Mouse (Mus musculus) retina, postnatal 7 days (tissue): ENCODE measurements around the gene Trim80.

ENCODE experiments used
- DNase-seq: peaks from one replicate; pipeline ENCODE4 v3.0.0-alpha.2; 2012; ENCODE audit warnings: low read depth, low spot score

Gene Trim80

GRCm38 (mm10) chr11:115439906-115440595 is at the start of gene Trim80:
Gene Trim80 (plus strand): TSS chr11:115440545.
- no peak for DNase-seq

GRCm38 (mm10) chr11:115391358-115391757 is 49.0 kb upstream of the Trim80 start:
- no peak for DNase-seq

GRCm38 (mm10) chr11:115393721-115394325 is 46.5 kb upstream of the Trim80 start:
- no peak for DNase-seq

DNA sequence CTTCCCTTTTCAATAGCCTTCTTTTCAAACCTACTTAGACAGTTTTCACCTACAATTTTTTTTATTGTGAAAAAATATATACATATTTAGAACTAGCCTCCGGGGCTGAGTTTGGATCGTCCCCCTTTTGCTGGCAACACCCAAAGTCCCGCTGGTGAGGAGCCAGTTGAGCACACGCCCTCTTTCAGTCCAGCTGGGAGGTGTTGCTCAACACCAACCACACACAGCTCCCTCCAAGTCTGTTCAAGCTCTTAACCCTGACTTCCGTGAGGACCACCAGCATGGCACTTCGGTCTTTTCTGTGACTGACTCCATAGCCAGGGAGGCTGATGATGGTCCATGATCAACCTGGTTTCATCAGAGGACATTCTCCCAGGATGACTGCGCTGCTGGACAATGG is 42.3 kb upstream of the Trim80 start:
- DNase-seq: no peak

GRCm38 (mm10) chr11:115400126-115400525 is 40.2 kb upstream of the Trim80 start:
- no peak for DNase-seq

- no peak for DNase-seq
Observed at GRCm38 (mm10) chr11:115400630-115401391, 39.5 kb upstream of the Trim80 start.

DNA sequence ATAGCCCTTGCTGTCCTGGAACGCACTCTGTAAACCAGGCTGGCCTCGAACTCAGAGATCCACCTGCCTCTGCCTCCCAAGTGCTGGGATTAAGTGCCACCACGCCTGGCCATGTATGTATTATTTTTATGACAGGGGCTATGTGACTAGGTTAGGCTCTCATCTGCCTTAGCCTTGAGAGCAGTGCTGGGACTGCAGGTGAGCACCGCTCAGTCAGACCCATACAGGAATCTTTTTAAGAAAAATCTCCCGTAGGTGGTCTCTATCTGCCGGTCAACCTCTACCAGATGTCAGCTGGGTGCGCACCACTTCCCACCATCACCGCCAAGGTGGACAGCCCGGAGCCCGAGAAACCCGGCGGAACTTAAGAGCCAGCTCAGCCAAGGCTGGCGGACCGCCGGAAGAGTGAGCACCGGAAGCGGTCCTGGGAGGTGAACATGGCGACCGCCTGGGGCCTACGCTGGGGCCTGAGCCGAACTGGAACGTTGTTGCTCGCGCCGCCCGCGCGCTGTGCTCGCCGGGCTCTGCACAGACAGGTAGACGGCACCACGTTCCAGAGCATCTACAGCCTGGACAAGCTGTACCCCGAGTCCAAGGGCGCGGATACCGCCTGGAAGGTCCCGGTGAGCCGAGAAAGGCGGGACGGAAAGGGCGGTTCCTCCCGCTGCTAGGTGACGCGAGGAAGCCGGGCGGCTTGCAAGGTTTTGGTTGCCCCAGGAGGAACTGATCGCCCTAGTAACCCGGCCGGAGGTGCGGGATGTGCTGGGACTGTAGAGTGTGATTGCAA is 36.8 kb upstream of the Trim80 start, which contains the start of gene Mrpl58:
TSS of gene Mrpl58 (plus strand) at position 415 of the 787 bp plus-strand sequence.
- DNase-seq: peak; percentile 77

DNA sequence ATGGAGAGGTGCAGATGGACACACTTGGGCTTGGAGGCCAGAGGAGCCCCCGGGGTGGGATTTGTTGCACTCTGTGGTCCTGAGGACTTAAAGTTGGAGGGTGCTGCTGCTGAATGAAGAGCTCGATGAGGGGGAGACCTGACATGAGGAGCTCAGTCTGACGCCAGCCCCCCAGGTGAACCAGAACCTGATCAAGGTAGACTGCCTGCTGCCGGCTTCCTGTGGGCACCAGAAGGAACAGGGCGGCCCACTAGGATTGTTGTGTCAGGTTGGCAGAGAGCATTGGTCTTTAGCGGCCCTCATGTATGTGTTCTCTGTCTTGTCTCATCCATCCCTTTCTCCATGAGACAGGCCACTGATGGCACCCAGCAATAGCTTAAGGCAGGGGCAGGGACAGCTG is 34.6 kb upstream of the Trim80 start:
- no peak for DNase-seq

DNA sequence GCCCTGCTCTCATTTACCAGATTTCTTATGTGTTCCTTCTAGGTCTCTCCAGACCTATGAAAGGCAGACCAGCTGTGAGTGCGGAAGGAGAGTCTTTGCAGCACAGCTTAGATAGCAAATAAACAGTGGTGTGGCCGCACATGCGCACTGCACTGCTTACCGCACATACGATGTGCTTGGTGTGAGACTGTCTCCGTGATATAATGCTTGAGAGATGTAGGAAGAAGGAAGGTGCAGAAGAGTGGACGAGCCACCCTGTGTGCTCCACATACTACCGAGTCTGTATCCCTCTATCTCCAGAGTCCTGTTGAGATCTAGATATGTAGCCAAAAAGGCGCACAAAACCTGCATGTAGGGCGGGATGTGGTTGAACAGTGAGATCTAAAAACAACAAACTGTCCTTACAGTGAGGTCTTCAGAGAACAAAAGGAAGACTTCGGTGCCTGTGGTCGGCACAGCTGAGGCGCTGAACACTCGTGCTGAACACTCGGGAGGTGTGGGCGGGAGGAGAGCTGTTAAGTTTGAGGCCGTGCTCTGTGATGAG is 33.4 kb upstream of the Trim80 start:
- no peak for DNase-seq

DNA sequence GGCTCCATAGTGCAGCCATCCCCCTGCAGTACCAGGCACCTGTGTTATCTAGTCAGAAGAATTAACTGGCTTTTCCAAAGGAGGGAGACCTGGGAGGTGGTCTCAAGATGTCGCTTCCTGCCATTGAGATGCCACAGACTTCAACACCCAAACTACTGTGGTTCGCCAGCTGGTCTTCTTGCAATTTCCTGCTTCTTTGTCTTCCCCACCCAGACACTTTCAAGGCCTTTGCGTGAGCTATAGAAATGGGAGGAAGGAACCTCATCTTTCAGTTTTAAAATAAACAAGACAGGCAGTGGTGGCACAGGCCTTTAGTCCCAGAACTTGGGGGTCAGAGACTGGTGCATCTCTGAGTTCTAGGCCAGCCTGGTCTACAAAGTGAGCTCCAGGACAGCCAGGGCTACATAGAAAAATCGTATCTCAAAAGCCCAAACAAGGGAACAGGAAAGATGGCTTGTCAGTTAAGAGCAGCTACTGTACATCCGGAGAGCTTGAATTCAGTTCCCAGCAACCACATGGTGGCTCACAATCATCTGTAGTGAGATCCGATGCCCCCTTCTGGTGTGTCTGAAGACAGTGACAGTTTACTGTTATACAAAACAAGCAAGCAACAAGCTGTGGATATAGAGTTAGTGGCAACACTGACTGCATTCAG is 32.0 kb upstream of the Trim80 start:
- no peak for DNase-seq

- DNase-seq: no peak
Observed at GRCm38 (mm10) chr11:115409556-115409955, 30.8 kb upstream of the Trim80 start.

DNA sequence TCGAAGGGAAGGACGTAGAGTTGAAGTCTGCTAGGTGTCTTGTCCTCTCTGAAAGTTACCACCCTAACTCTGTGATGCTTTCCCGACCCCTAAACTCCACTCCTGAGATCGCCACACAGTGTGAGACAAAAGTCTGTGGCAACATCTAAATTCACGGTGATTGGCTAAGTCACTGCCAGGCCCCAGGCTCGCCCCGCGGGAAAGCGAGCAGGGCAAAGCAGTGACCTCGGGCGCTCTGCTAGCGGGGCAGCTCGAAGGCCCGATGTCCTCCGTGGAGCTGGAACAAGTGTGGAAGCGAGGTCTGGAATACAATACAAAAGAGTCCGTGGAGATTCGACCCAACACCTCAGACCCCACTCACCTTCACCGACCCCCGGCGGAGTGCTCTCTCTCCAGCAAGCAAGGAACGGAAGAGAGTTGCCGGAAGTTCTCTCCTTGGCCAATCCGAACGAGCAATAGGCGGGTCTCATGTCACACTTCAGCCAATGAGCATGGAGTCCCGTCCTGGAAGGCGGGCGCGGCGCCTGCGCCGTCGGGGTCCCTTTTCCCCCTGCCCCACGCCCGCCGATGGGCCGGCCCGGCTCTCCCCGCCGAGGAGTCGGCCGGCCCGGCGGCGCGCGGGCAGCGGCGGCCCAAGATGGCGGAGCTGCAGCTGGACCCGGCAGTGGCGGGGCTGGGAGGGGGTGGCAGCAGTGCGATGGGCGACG is 20.7 kb upstream of the Trim80 start, which contains the start of the genes Atp5h and Kctd2:
TSS of gene Atp5h (minus strand) at position 432 of the 707 bp plus-strand sequence.
TSS of gene Kctd2 (plus strand) at position 598 of the 707 bp plus-strand sequence.
- peak; percentile 94 for DNase-seq

GRCm38 (mm10) chr11:115420336-115421190 is 19.8 kb upstream of the Trim80 start:
- DNase-seq: no peak

- DNase-seq: no peak
Observed at GRCm38 (mm10) chr11:115421328-115421727, 19.0 kb upstream of the Trim80 start.

DNA sequence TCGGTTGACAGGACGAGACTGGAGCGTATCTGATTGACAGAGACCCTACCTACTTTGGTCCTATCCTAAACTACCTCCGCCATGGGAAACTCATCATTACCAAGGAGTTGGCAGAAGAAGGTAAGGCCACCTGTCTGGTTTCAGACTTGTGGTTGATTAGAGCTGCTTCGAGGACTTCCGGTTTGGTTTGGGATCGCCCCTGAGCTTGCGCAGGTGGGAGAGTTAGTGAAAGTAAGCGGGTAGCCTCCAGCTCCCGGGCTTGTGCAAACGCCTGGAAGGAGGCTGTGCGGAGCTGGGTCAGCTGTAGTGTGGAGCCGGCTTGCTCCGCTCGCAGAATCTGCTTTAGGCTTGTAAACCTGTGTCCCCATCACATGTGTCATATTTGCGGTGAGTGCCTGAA is 18.4 kb upstream of the Trim80 start:
- no peak for DNase-seq

GRCm38 (mm10) chr11:115423091-115423490 is 17.3 kb upstream of the Trim80 start:
- no peak for DNase-seq

DNA sequence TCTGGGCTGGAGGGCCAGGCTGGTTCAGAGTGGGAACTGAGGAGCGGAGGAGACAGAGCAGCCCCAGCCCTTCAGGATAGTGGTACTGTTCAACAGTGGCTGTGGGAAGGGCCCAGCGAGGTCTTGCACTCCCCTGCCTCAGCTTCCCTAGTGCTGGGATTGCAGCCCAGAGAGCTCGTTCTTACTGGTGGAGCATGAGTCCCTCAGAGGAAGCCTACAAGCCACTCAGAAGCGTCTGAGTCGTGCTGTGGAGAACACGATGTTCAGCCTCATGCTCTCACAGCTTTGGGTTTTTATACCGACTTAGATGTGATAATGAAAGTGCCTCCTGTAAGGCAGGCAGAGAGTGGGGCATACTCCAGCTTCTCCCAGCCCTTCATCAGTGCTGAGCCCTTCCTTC is 15.7 kb upstream of the Trim80 start:
- DNase-seq: no peak

DNA sequence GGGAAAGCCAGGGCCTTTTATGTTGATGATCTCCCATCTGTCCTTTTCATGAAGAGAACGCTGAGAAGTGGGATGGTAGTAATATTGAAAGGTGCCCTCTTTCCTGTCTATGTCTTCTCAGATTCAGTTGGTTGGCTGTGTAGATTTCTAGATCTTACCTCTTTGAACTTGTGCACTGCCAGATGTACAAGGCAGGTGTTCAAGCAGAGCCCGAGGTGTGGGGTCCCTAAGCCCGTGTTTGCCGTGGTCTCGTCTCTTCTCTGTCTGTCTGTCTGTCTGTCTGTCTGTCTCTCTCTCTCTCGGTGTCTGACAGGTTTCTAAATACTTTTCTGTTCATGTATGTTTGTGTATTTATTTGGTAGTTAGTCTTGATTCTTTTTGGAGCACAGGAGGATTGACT is 14.7 kb upstream of the Trim80 start:
- DNase-seq: no peak
